ENCODE assay signal across 12 mouse cellular contexts in genomic region chr17:56466747-56467146, GRCm38 (mm10). TPM values are rescaled to one million over a fixed set of nuclear protein-coding genes. Genes with fewer than 3 reads are reported as not detected.
DNase-seq lines count a peak whose midpoint lies in the region; ATAC-seq and TF ChIP-seq lines count a peak whose summit lies in the region.
"Had no signal": no experiment of that assay in that cellular context is flagged by ENCODE, and none has a peak within 500 bp of the region (broad histone marks: within the 10 kb centered on the region; RNA-seq: fewer than 3 reads in every experiment).

No protein-coding gene starts in this region.

- DNase-seq in lung, adult 2 months, result no peak
- no peak for DNase-seq in forebrain, embryonic 11.5 days (ENCODE audit: low spot score)
- no peak for DNase-seq in hindbrain, embryonic 14.5 days (ENCODE audit: low spot score)
- no peak for DNase-seq in frontal cortex, adult 2 months (ENCODE audit: extremely low spot score in 1 of 2, low spot score in 1 of 2)
- no peak for DNase-seq in liver
- DNase-seq: heart, adult 11 months; left cerebral cortex, postnatal 4 days; thymus, adult 18-20 months had no signal

- 63% methylated on average over 6 of the region's 6 CpGs for WGBS in lung, embryonic 16.5 days
- 68% methylated on average over 6 of the region's 6 CpGs for WGBS in lung, adult 2 months
- 72% methylated on average over 6 of the region's 6 CpGs for WGBS in forebrain, embryonic 11.5 days
- 53% methylated on average over 6 of the region's 6 CpGs for WGBS in hindbrain, embryonic 14.5 days
- WGBS in neural tube, embryonic 13.5 days, result 54% methylated on average over 6 of the region's 6 CpGs

- no peak overlapping the region for H3K4me3 ChIP-seq in lung, embryonic 16.5 days (ENCODE audit: low read length)
- no peak overlapping the region for H3K4me3 ChIP-seq in lung, adult 2 months (replicated peaks; ENCODE audit: extremely low read depth, low read depth, low read length)
- no peak overlapping the region for H3K4me3 ChIP-seq in forebrain, embryonic 11.5 days (ENCODE audit: low read depth, low read length)
- H3K4me3 ChIP-seq in hindbrain, embryonic 14.5 days (replicated peaks; ENCODE audit: low read length), result no peak overlapping the region
- no peak overlapping the region; the same call in 1 of the 2 replicates for H3K4me3 ChIP-seq in neural tube, embryonic 13.5 days

- ATAC-seq in lung, embryonic 16.5 days (ENCODE audit: low read depth), result no peak
- no peak for ATAC-seq in forebrain, embryonic 11.5 days (replicated peaks; ENCODE audit: low FRiP score)
- ATAC-seq in hindbrain, embryonic 14.5 days (ENCODE audit: low FRiP score), result no peak
- no peak for ATAC-seq in neural tube, embryonic 13.5 days (ENCODE audit: low read depth)

- TF ChIP-seq POLR2A in lung, adult 2 months (IDR thresholded peaks at IDR 0.05; ENCODE audit: borderline replicate concordance, extremely low read depth, low read depth, low read length), result no peak

- H3K4me2 ChIP-seq in lung, embryonic 16.5 days (ENCODE audit: low read depth, low read length), result peak overlapping the region; percentile 44
- H3K4me2 ChIP-seq in forebrain, embryonic 11.5 days (ENCODE audit: low read depth, low read length, severe bottlenecking), result no peak overlapping the region
- peak overlapping the region; percentile 33 for H3K4me2 ChIP-seq in hindbrain, embryonic 14.5 days (replicated peaks)
- peak overlapping the region; percentile 30 for H3K4me2 ChIP-seq in neural tube, embryonic 13.5 days

- H3K27ac ChIP-seq in lung, embryonic 16.5 days (ENCODE audit: low read length), result 0 out of 2 replicates have a peak overlapping the region, but pooled peaks have one; percentile 14
- peak overlapping the region; percentile 87 for H3K27ac ChIP-seq in forebrain, embryonic 11.5 days (ENCODE audit: low read depth, low read length)
- peak overlapping the region; percentile 83 for H3K27ac ChIP-seq in hindbrain, embryonic 14.5 days
- H3K27ac ChIP-seq in neural tube, embryonic 13.5 days (replicated peaks), result peak overlapping the region; percentile 87
- H3K27ac ChIP-seq: macrophage had no signal

- no peaks in the 10 kb centered on the region for H3K9me3 ChIP-seq in lung, embryonic 16.5 days (ENCODE audit: control insufficient read depth, low read length)
- H3K9me3 ChIP-seq in forebrain, embryonic 11.5 days (ENCODE audit: control insufficient read depth, low read length), result no peaks in the 10 kb centered on the region
- H3K9me3 ChIP-seq in hindbrain, embryonic 14.5 days (ENCODE audit: control insufficient read depth, low read length), result no peaks in the 10 kb centered on the region
- H3K9me3 ChIP-seq in neural tube, embryonic 13.5 days, result no peaks in the 10 kb centered on the region

- no peak for TF ChIP-seq CTCF in lung, adult 2 months (IDR thresholded peaks at IDR 0.05; ENCODE audit: insufficient read depth, low read length)

- no peaks in the 10 kb centered on the region for H3K36me3 ChIP-seq in lung, embryonic 16.5 days (ENCODE audit: control insufficient read depth, insufficient read depth, low read length)
- peaks cover 2% of the 10 kb centered on the region; the same call in 1 of the 2 replicates for H3K36me3 ChIP-seq in forebrain, embryonic 11.5 days (ENCODE audit: control insufficient read depth, insufficient read depth, low read length)
- no peaks in the 10 kb centered on the region for H3K36me3 ChIP-seq in hindbrain, embryonic 14.5 days (replicated peaks; ENCODE audit: control insufficient read depth, insufficient read depth)
- H3K36me3 ChIP-seq in neural tube, embryonic 13.5 days, result 0 out of 2 replicates have a peak, but pooled peaks cover 7% of the 10 kb centered on the region

- H3K9ac ChIP-seq in lung, embryonic 16.5 days (ENCODE audit: low read length), result peak overlapping the region; percentile 27; the same call in 1 of the 2 replicates
- H3K9ac ChIP-seq in forebrain, embryonic 11.5 days (ENCODE audit: low read length), result no peak overlapping the region; the same call in 1 of the 2 replicates
- H3K9ac ChIP-seq in hindbrain, embryonic 14.5 days, result peak overlapping the region; percentile 37; the same call in 1 of the 2 replicates
- peak overlapping the region; percentile 43; the same call in 1 of the 2 replicates for H3K9ac ChIP-seq in neural tube, embryonic 13.5 days

- no peaks in the 10 kb centered on the region for H3K27me3 ChIP-seq in lung, embryonic 16.5 days (ENCODE audit: control insufficient read depth, insufficient read depth, low read depth, low read length)
- H3K27me3 ChIP-seq in forebrain, embryonic 11.5 days (ENCODE audit: control insufficient read depth, insufficient read depth, low read length), result no peaks in the 10 kb centered on the region; the same call in 1 of the 2 replicates
- H3K27me3 ChIP-seq in hindbrain, embryonic 14.5 days (ENCODE audit: control insufficient read depth, insufficient read depth, low read length), result no peaks in the 10 kb centered on the region
- no peaks in the 10 kb centered on the region for H3K27me3 ChIP-seq in neural tube, embryonic 13.5 days

- H3K4me1 ChIP-seq in lung, embryonic 16.5 days (replicated peaks; ENCODE audit: control insufficient read depth, insufficient read depth, low read length), result peaks cover 54% of the 10 kb centered on the region
- peaks cover 13% of the 10 kb centered on the region for H3K4me1 ChIP-seq in lung, adult 2 months (ENCODE audit: control insufficient read depth, insufficient read depth, low read length)
- peaks cover 44% of the 10 kb centered on the region for H3K4me1 ChIP-seq in forebrain, embryonic 11.5 days (replicated peaks; ENCODE audit: control insufficient read depth, insufficient read depth, low read length)
- peaks cover 74% of the 10 kb centered on the region for H3K4me1 ChIP-seq in hindbrain, embryonic 14.5 days (replicated peaks; ENCODE audit: control insufficient read depth, insufficient read depth, low read length)
- peaks cover 96% of the 10 kb centered on the region for H3K4me1 ChIP-seq in neural tube, embryonic 13.5 days (replicated peaks)

RNA-seq across cellular contexts. Expression of gene Ptprs, which starts 9.5 kb away (rescaled TPM):
- 59.1 and 59.9 TPM in 2 replicates for polyA plus RNA-seq in lung, embryonic 16.5 days (2015; fragmentation: Nextera tagmentation; extraction: Ambion mirVana)
- polyA plus RNA-seq in lung, adult 2 months (2012; rRNA removed), result 128 and 171 TPM in 2 replicates
- polyA plus RNA-seq in forebrain, embryonic 11.5 days (2014; fragmentation: Nextera tagmentation; extraction: Ambion mirVana), result 210 and 218 TPM in 2 replicates
- polyA plus RNA-seq in hindbrain, embryonic 14.5 days (2014; fragmentation: Nextera tagmentation; extraction: Ambion mirVana), result 272 and 276 TPM in 2 replicates
- 251 and 260 TPM in 2 replicates for polyA plus RNA-seq in neural tube, embryonic 13.5 days (2015; fragmentation: Nextera tagmentation; extraction: Ambion mirVana)
- 622 and 690 TPM in 2 replicates for polyA plus RNA-seq in frontal cortex, adult 2 months (2012; rRNA removed)

RNA-seq across cellular contexts. Expression of gene Znrf4, which starts 45.5 kb away (rescaled TPM):
- polyA plus RNA-seq in lung, embryonic 16.5 days (2015; fragmentation: Nextera tagmentation; extraction: Ambion mirVana), result not detected in 2 replicates
- 0.17 and 0.22 TPM in 2 replicates for polyA plus RNA-seq in lung, adult 2 months (2012; rRNA removed)
- polyA plus RNA-seq in forebrain, embryonic 11.5 days (2014; fragmentation: Nextera tagmentation; extraction: Ambion mirVana), result not detected in 2 replicates
- not detected in 2 replicates for polyA plus RNA-seq in hindbrain, embryonic 14.5 days (2014; fragmentation: Nextera tagmentation; extraction: Ambion mirVana)
- polyA plus RNA-seq in neural tube, embryonic 13.5 days (2015; fragmentation: Nextera tagmentation; extraction: Ambion mirVana), result not detected in 2 replicates
- not detected in 2 replicates for polyA plus RNA-seq in frontal cortex, adult 2 months (2012; rRNA removed)
- polyA plus RNA-seq: macrophage; small intestine, adult 2 months had no signal

Comparison
In these comparisons a context has a peak if more than half of its experiments do, and no peak if none do; other contexts are left out.
1. H3K27ac ChIP-seq: peak in every context shown above with its lines; median percentile 87 in forebrain, embryonic 11.5 days; 87 in neural tube, embryonic 13.5 days; 83 in hindbrain, embryonic 14.5 days; 14 in lung, embryonic 16.5 days.